Mouse (Mus musculus) adipocyte (in vitro differentiated cells): ENCODE data around the gene Hoxc6.

Experiments
- DNase-seq: peaks from one replicate; pipeline ENCODE4 v3.0.0-alpha.2; 2016; ENCODE audit warnings: low spot score

Gene Hoxc6

GRCm38 (mm10) chr15:102997939-102998355 is at the start of gene Hoxc6:
Hoxc6 (plus strand) TSS chr15:102998257.
- DNase-seq, result no peak

DNA sequence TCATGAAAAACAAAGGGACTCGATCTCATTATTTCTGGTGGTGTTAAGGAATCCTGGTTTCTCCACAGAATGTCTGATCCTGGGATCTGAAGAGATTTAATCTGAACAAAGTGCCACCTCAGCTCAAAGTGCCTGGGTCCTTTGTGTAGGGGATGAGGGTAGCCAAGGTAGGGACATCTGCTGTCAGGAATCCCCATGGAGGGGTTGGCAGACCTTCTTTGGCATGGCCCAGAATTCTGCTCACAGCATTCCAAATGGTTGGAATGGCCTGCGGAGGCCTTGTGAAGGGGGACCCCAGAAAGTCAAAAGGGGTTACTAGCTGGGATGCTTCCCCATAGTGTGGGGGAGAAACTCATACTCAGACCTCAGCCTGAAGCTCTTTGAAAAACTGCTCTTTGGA is 49.2 kb upstream of the Hoxc6 start:
- no peak for DNase-seq

DNA sequence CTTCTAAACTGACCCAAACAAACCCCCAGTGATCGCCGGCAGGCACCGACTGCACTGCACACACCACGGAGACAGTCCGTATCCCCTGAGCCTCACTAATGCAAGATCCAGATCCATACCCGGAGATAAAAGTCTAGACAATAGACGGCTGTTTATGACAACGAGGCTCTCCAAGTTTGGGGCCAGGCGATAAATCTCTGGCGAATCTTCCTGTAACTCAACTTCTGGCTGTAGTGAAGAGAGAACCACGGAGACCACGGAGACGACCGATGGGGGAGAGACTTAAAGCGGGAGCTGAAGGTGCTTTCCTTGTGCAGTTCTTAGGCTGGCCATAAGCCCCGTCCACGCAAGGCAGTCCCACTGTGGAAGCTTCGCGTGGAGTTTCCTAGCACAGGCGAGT is 48.4 kb upstream of the Hoxc6 start:
- no peak for DNase-seq

DNA sequence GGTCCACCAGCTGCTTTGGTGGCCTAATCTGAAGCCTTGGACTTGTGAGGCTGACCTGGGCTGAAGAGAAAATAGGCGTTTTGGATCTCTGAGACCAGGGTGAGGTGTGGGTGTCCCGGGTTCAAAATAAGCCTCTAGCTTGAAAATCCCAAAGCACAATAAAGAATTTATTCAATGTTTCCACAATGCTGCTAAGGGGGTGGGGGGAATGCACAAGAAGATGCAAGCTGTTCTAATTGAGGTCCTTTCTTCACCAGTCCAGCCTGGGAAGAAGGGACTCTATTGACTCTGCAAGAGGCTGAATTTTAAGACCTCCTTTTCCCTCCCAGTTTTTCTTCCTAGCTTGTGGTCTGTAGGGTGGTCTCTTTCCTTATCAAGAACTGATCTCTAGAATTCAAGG is 47.2 kb upstream of the Hoxc6 start:
- no peak for DNase-seq

GRCm38 (mm10) chr15:102953561-102953960 is 44.5 kb upstream of the Hoxc6 start:
- no peak for DNase-seq

GRCm38 (mm10) chr15:102954192-102955006 is 43.7 kb upstream of the Hoxc6 start, which contains the start of gene Hoxc11:
Hoxc11 (plus strand) TSS chr15:102954427.
- DNase-seq, result no peak

DNA sequence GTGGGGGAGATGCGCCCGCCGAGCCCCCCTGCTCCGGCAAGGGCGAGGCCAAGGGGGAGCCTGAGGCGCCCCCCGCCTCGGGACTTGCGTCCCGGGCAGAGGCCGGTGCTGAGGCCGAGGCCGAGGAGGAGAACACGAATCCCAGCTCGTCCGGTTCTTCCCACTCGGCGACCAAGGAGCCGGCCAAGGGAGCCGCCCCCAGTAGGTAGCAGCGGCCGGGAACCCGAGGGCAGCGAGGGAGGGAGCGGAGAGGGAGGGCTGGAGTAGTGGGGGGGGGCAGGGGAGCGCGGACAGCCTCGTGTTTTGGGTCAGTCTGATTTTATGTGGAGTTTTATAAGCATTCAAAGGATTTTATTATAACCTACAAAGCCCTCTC is 43.1 kb upstream of the Hoxc6 start:
- DNase-seq, result no peak

DNA sequence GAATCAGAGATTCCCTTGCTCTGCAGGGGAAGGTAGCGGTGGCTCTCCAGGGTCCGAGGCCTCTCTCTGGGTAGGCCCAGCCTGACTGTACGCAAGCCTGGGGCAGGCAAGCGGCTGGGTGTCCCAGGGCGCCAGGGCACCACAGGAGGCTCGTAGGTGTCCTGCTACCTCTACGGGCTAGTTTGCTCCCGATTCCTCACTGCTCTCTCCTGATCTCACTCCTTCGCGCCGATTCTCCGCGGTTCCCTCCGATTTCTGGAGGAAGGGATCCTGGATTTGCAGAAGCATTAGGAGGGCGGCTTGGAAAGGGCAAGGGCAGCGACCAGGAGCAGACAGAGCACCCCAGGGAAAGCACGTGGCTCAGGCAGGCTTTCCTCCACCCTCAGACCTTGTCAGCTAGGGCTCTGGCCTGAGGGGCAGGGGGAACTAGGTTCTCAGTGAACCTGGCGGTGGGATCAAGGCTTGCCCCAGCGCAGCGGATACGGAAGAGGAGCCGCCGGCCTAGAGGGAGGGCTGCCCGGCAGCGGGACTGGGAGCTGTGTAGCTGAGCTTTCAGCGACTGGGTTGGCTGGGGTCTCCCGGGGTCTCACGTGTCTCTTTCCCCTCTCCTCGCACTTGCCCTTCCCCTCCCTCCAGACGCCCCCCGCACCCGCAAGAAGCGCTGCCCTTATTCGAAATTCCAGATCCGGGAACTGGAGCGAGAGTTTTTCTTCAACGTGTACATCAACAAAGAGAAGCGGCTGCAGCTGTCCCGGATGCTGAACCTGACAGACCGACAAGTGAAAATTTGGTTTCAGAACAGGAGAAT is 42.0 kb upstream of the Hoxc6 start:
- DNase-seq, result no peak

DNA sequence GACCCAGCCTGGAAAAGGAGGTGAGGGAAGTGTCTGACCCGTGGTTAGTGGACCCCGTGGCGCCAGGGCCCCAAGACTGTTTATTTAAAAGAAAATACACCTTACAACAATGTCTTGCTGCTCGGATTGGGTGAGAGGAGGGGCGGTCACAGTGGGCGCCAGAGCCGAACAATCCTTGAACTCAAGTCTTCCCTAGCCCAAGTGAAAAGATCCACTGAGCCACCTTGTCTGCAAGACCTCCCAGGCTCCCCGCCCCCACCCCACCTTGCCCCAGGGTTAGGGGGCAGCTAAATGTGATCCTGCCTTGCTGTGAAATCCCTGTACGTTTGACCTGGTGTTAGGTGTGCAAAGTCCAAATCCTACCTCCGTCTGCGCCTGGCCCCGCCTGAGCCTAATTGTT is 41.2 kb upstream of the Hoxc6 start:
- DNase-seq, result no peak

- DNase-seq, result no peak
Measured at GRCm38 (mm10) chr15:102959663-102960191, 38.3 kb upstream of the Hoxc6 start.

DNA sequence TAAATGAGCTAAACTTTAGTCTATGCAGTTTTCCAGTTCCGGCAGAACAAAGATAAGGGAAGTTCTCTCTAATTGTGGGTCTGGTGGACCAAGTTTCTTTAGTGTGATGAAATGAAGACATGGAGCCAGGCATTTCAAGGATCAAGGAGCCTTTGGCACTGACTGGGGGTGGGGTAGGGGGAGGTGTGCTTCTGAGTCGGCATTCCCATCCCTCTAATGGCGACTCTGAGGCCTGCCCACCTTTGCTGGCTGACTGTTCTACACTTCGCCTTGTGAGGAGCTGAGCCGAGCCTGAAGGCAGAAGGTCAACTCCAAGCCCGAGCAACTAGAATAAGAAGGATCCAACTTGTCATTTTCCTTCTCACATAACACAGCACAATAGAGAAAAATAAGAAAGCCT is 36.3 kb upstream of the Hoxc6 start:
- DNase-seq, result no peak

GRCm38 (mm10) chr15:102962492-102962891 is 35.6 kb upstream of the Hoxc6 start:
- no peak for DNase-seq

GRCm38 (mm10) chr15:102963259-102963658 is 34.8 kb upstream of the Hoxc6 start:
- no peak for DNase-seq

GRCm38 (mm10) chr15:102963671-102964640 is 34.1 kb upstream of the Hoxc6 start:
- no peak for DNase-seq

DNA sequence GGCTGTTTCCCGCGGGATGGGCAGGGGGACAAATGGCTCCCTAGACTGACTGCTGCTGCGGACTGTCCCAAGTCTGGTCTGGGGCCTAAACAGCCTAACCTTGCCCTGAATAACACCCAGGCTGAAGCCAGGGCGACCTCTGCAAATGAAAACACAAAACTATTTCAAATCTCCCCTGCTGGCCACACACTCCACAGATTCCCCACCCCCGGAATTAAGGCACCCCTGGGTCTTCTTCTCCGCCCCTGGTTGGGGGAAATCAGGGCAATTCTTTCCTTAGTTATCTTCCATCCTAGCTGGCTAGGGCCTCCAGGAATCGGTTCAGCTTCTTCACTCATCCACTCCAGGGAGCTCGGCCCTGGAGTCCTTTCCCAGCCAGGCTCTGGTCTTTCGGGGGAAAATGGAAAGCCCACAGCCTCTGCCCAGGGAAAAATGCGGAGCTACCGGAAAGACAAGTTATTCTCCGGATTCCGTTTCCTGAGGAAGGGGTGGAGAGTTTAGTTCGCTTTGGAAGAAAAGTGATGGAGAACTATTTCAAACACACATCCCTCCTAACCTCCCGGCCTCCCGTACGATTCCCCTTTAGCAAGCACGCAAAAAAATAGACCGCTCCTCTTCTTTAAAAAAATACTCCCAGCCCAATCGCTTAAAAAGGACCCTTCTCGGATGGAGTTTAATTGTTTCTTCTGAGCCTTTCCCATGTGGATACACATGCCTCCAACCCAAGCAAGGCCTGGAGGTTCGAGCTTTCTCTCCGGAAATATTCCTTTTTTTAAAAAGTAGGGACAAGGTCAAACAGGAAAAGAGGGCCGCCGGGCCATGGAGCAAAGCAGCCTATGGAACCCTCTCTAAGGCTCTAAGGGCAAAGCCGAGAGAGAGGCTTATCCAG is 32.8 kb upstream of the Hoxc6 start:
- DNase-seq, result no peak

- no peak for DNase-seq
Measured at GRCm38 (mm10) chr15:102965892-102966775, 31.9 kb upstream of the Hoxc6 start.

GRCm38 (mm10) chr15:102966776-102967311 is 31.2 kb upstream of the Hoxc6 start, which contains the start of gene Hoxc10:
Hoxc10 (plus strand) TSS chr15:102966796.
- DNase-seq, result no peak

GRCm38 (mm10) chr15:102967312-102967510 is 30.8 kb upstream of the Hoxc6 start, which contains the start of gene Hoxc5:
Hoxc5 (plus strand) TSS chr15:102967443.
- DNase-seq, result no peak

- DNase-seq, result no peak
Measured at GRCm38 (mm10) chr15:102967511-102968397, 30.3 kb upstream of the Hoxc6 start.
